Mouse (Mus musculus) ES-Bruce4 (cell line): ENCODE results near the gene Uhmk1.

Source experiments
- CTCF ChIP-seq: IDR thresholded peaks from one replicate; pipeline ENCODE4 v1.8.1; 2011; ENCODE audit warnings: low read depth, low read length
- POLR2A ChIP-seq: IDR thresholded peaks from one replicate; pipeline ENCODE4 v1.8.1; 2011; ENCODE audit warnings: low read length; ENCODE audit not compliant: insufficient read depth

DNA sequence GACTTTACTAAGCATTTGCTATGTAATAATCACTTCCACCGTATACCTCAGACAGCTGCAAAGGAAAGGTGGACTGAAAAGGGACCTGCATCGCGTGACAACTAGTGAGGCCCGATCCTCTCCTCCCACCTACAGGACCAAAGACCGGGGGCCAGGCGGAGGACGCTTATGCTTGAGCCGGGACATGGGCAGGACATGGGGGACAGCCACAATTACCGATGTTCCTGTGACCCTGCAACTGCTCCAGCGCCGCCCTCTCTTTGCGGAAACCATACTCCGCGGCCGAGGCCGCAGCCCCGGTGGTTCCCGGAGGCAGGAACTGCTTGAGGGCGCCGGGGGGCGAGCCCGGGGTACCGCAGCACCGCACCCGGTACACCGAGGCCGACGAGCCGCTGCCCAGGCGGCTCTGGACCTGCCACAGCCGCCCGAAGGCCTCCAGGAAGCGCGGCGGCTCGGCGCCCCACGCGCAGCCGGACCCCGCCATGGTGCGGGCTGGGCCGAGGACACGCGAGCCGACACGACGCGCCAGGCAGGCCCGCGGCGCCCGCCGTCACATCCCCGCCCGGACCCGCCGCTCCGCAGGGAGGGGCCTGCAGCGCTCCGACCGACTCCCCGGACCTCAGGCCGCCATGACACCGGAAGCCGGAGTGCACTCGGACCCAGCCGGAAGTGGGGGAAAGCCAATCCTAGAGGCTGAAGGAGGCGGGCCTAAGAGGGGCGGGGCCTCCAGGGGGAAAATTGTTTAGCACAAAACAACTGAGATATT lies at the start of gene Uhmk1:
- no peak for TF ChIP-seq POLR2A
- TF ChIP-seq CTCF, result no peak
